Mouse (Mus musculus): ENCODE results near the gene Ppp1r12a. TPM values are rescaled to one million over a fixed set of nuclear protein-coding genes. Genes with fewer than 3 reads are reported as not detected.

Gene Ppp1r12a
- polyA plus RNA-seq, 1 experiment from 2014 or later, result 90.8 TPM

GRCm38 (mm10) chr10:108292651-108293050, 130.7 kb downstream of the Ppp1r12a start:
- ATAC-seq (ENCODE audit: insufficient read depth, low FRiP score, low TSS enrichment) (no peak), DNase-seq (ENCODE audit: low spot score) (no peak)
- H3K4me3 ChIP-seq (ENCODE audit: low read depth, low read length), result no peak overlapping the region
- no peak overlapping the region for H3K9ac ChIP-seq (ENCODE audit: low read length)
- no peak overlapping the region for H3K4me2 ChIP-seq (ENCODE audit: low read depth)
- no peaks in the 10 kb centered on the region for H3K9me3 ChIP-seq (ENCODE audit: control insufficient read depth, low read length)
- no peak overlapping the region for H3K27ac ChIP-seq (ENCODE audit: low read depth, low read length)
- WGBS, result 84% methylated on average over 4 of the region's 4 CpGs
- H3K4me1 ChIP-seq (ENCODE audit: control insufficient read depth, insufficient read depth, low read length), result no peaks in the 10 kb centered on the region
- H3K36me3 ChIP-seq (ENCODE audit: control insufficient read depth, insufficient read depth, low read length), result no peaks in the 10 kb centered on the region
- no peaks in the 10 kb centered on the region for H3K27me3 ChIP-seq (ENCODE audit: control insufficient read depth, insufficient read depth, low read length)

- Histone ChIP-seq H3K9ac (ENCODE audit: low read length) (no peak overlapping the region), H3K4me2 (ENCODE audit: low read depth) (no peak overlapping the region), H3K27me3 (ENCODE audit: control insufficient read depth, insufficient read depth, low read length) (no peaks in the 10 kb centered on the region), H3K4me1 (ENCODE audit: control insufficient read depth, insufficient read depth, low read length) (no peaks in the 10 kb centered on the region), H3K9me3 (ENCODE audit: control insufficient read depth, low read length) (no peaks in the 10 kb centered on the region), H3K36me3 (ENCODE audit: control insufficient read depth, insufficient read depth, low read length) (no peaks in the 10 kb centered on the region), H3K27ac (ENCODE audit: low read depth, low read length) (no peak overlapping the region), H3K4me3 (ENCODE audit: low read depth, low read length) (no peak overlapping the region)
- no peak for ATAC-seq (ENCODE audit: insufficient read depth, low FRiP score, low TSS enrichment)
- no peak for DNase-seq (ENCODE audit: low spot score)
- 92% methylated on average over 16 of the region's 16 CpGs for WGBS
Observed at GRCm38 (mm10) chr10:108293620-108294195, 131.7 kb downstream of the Ppp1r12a start.

GRCm38 (mm10) chr10:108294766-108295165, 132.8 kb downstream of the Ppp1r12a start:
- 81% methylated on average over 7 of the region's 7 CpGs for WGBS
- no peak overlapping the region for H3K4me2 ChIP-seq (ENCODE audit: low read depth)
- H3K4me3 ChIP-seq (ENCODE audit: low read depth, low read length), result no peak overlapping the region
- H3K36me3 ChIP-seq (ENCODE audit: control insufficient read depth, insufficient read depth, low read length), result no peaks in the 10 kb centered on the region
- H3K4me1 ChIP-seq (ENCODE audit: control insufficient read depth, insufficient read depth, low read length), result no peaks in the 10 kb centered on the region
- DNase-seq (ENCODE audit: low spot score), result no peak
- no peak overlapping the region for H3K27ac ChIP-seq (ENCODE audit: low read depth, low read length)
- no peaks in the 10 kb centered on the region for H3K27me3 ChIP-seq (ENCODE audit: control insufficient read depth, insufficient read depth, low read length)
- H3K9ac ChIP-seq (ENCODE audit: low read length), result no peak overlapping the region
- no peak for ATAC-seq (ENCODE audit: insufficient read depth, low FRiP score, low TSS enrichment)
- H3K9me3 ChIP-seq (ENCODE audit: control insufficient read depth, low read length), result no peaks in the 10 kb centered on the region

- no peak overlapping the region for H3K27ac ChIP-seq (ENCODE audit: low read depth, low read length)
- no peak for ATAC-seq (ENCODE audit: insufficient read depth, low FRiP score, low TSS enrichment)
Observed at GRCm38 (mm10) chr10:108296446-108296845, 134.5 kb downstream of the Ppp1r12a start.

GRCm38 (mm10) chr10:108298261-108298660, 136.3 kb downstream of the Ppp1r12a start:
- Histone ChIP-seq H3K9ac (ENCODE audit: low read length) (no peak overlapping the region), H3K4me2 (ENCODE audit: low read depth) (no peak overlapping the region), H3K4me3 (ENCODE audit: low read depth, low read length) (no peak overlapping the region), H3K9me3 (ENCODE audit: control insufficient read depth, low read length) (no peaks in the 10 kb centered on the region), H3K27me3 (ENCODE audit: control insufficient read depth, insufficient read depth, low read length) (no peaks in the 10 kb centered on the region), H3K4me1 (ENCODE audit: control insufficient read depth, insufficient read depth, low read length) (no peaks in the 10 kb centered on the region), H3K36me3 (ENCODE audit: control insufficient read depth, insufficient read depth, low read length) (no peaks in the 10 kb centered on the region), H3K27ac (ENCODE audit: low read depth, low read length) (no peak overlapping the region)
- DNase-seq (ENCODE audit: low spot score) (no peak), ATAC-seq (ENCODE audit: insufficient read depth, low FRiP score, low TSS enrichment) (no peak)
- 97% methylated on average over 13 of the region's 13 CpGs for WGBS

More at GRCm38 (mm10) chr10:108296446-108296845, 134.5 kb downstream of the Ppp1r12a start:
- H3K36me3 ChIP-seq (ENCODE audit: control insufficient read depth, insufficient read depth, low read length), result no peaks in the 10 kb centered on the region
- H3K4me3 ChIP-seq (ENCODE audit: low read depth, low read length), result no peak overlapping the region
- no peak overlapping the region for H3K4me2 ChIP-seq (ENCODE audit: low read depth)
- H3K9me3 ChIP-seq (ENCODE audit: control insufficient read depth, low read length), result no peaks in the 10 kb centered on the region
- H3K4me1 ChIP-seq (ENCODE audit: control insufficient read depth, insufficient read depth, low read length), result no peaks in the 10 kb centered on the region
- WGBS, result 88% methylated on average over 7 of the region's 7 CpGs
- no peak overlapping the region for H3K9ac ChIP-seq (ENCODE audit: low read length)
- no peak for DNase-seq (ENCODE audit: low spot score)
- H3K27me3 ChIP-seq (ENCODE audit: control insufficient read depth, insufficient read depth, low read length), result no peaks in the 10 kb centered on the region

- 85% methylated on average over 16 of the region's 17 CpGs for WGBS
- H3K4me1 ChIP-seq (ENCODE audit: control insufficient read depth, insufficient read depth, low read length), result no peaks in the 10 kb centered on the region
- H3K9ac ChIP-seq (ENCODE audit: low read length), result no peak overlapping the region
- DNase-seq (ENCODE audit: low spot score), result no peak
- no peak overlapping the region for H3K27ac ChIP-seq (ENCODE audit: low read depth, low read length)
- no peak overlapping the region for H3K4me2 ChIP-seq (ENCODE audit: low read depth)
- ATAC-seq (ENCODE audit: insufficient read depth, low FRiP score, low TSS enrichment), result no peak
- no peaks in the 10 kb centered on the region for H3K9me3 ChIP-seq (ENCODE audit: control insufficient read depth, low read length)
- H3K4me3 ChIP-seq (ENCODE audit: low read depth, low read length), result no peak overlapping the region
- no peaks in the 10 kb centered on the region for H3K36me3 ChIP-seq (ENCODE audit: control insufficient read depth, insufficient read depth, low read length)
- no peaks in the 10 kb centered on the region for H3K27me3 ChIP-seq (ENCODE audit: control insufficient read depth, insufficient read depth, low read length)
Observed at GRCm38 (mm10) chr10:108298841-108299545, 137.0 kb downstream of the Ppp1r12a start.

GRCm38 (mm10) chr10:108299828-108300227, 137.8 kb downstream of the Ppp1r12a start:
- H3K9me3 ChIP-seq (ENCODE audit: control insufficient read depth, low read length), result no peaks in the 10 kb centered on the region
- WGBS, result 69% methylated on average over 11 of the region's 11 CpGs

GRCm38 (mm10) chr10:108300843-108301242, 138.8 kb downstream of the Ppp1r12a start:
- 15% methylated on average over 19 of the region's 19 CpGs for WGBS
- Histone ChIP-seq H3K4me1 (ENCODE audit: control insufficient read depth, insufficient read depth, low read length) (no peaks in the 10 kb centered on the region), H3K9me3 (ENCODE audit: control insufficient read depth, low read length) (no peaks in the 10 kb centered on the region), H3K27me3 (ENCODE audit: control insufficient read depth, insufficient read depth, low read length) (no peaks in the 10 kb centered on the region), H3K4me3 (ENCODE audit: low read depth, low read length) (no peak overlapping the region), H3K36me3 (ENCODE audit: control insufficient read depth, insufficient read depth, low read length) (no peaks in the 10 kb centered on the region), H3K4me2 (ENCODE audit: low read depth) (no peak overlapping the region), H3K9ac (ENCODE audit: low read length) (no peak overlapping the region), H3K27ac (ENCODE audit: low read depth, low read length) (no peak overlapping the region)
- ATAC-seq (ENCODE audit: insufficient read depth, low FRiP score, low TSS enrichment) (peak; percentile 74; the same call in 1 of the 2 replicates), DNase-seq (ENCODE audit: low spot score) (peak; percentile 85)

More at GRCm38 (mm10) chr10:108299828-108300227, 137.8 kb downstream of the Ppp1r12a start:
- no peaks in the 10 kb centered on the region for H3K27me3 ChIP-seq (ENCODE audit: control insufficient read depth, insufficient read depth, low read length)
- no peak for DNase-seq (ENCODE audit: low spot score)
- no peaks in the 10 kb centered on the region for H3K36me3 ChIP-seq (ENCODE audit: control insufficient read depth, insufficient read depth, low read length)
- H3K4me3 ChIP-seq (ENCODE audit: low read depth, low read length), result no peak overlapping the region
- no peak for ATAC-seq (ENCODE audit: insufficient read depth, low FRiP score, low TSS enrichment)
- no peak overlapping the region for H3K9ac ChIP-seq (ENCODE audit: low read length)
- H3K4me2 ChIP-seq (ENCODE audit: low read depth), result no peak overlapping the region
- H3K4me1 ChIP-seq (ENCODE audit: control insufficient read depth, insufficient read depth, low read length), result no peaks in the 10 kb centered on the region
- H3K27ac ChIP-seq (ENCODE audit: low read depth, low read length), result no peak overlapping the region

GRCm38 (mm10) chr10:108307772-108308171, 145.8 kb downstream of the Ppp1r12a start:
- Histone ChIP-seq H3K9ac (ENCODE audit: low read length) (no peak overlapping the region), H3K27me3 (ENCODE audit: control insufficient read depth, insufficient read depth, low read length) (no peaks in the 10 kb centered on the region), H3K4me1 (ENCODE audit: control insufficient read depth, insufficient read depth, low read length) (no peaks in the 10 kb centered on the region), H3K9me3 (ENCODE audit: control insufficient read depth, low read length) (no peaks in the 10 kb centered on the region), H3K4me2 (ENCODE audit: low read depth) (no peak overlapping the region), H3K27ac (ENCODE audit: low read depth, low read length) (no peak overlapping the region), H3K4me3 (ENCODE audit: low read depth, low read length) (no peak overlapping the region), H3K36me3 (ENCODE audit: control insufficient read depth, insufficient read depth, low read length) (no peaks in the 10 kb centered on the region)
- ATAC-seq (ENCODE audit: insufficient read depth, low FRiP score, low TSS enrichment) (no peak), DNase-seq (ENCODE audit: low spot score) (no peak)
- WGBS, result 87% methylated on average over 11 of the region's 11 CpGs
